Mouse (Mus musculus) MEL (cell line): ENCODE measurements around the gene Tlr4. TPM values are rescaled to one million over a fixed set of nuclear protein-coding genes. Genes with fewer than 3 reads are reported as not detected.

Experiments
- DNase-seq: peaks from one replicate; pipeline ENCODE4 v3.0.0; 2011; ENCODE audit warnings: low read depth, low spot score
- H3K27ac ChIP-seq: 2 replicates; pipeline ENCODE4 v1.5.1; 2012; ENCODE audit warnings: low read depth, mild to moderate bottlenecking, control low read depth, low read length, moderate library complexity; ENCODE audit not compliant: control insufficient read depth
- H3K27me3 ChIP-seq, 2 experiments: fragments of 150-350 bp in 1 of 2; sonication (generic) in 1 of 2; 2 replicates each; pipeline ENCODE4 v1.6.1; 2012; ENCODE audit warnings: low read length in 2 of 2, mild to moderate bottlenecking in 2 of 2, improper control_type of control experiment in 1 of 2, moderate library complexity in 1 of 2; ENCODE audit not compliant: insufficient read depth in 2 of 2, control insufficient read depth in 1 of 2
- H3K36me3 ChIP-seq, 2 experiments: 2 replicates each; pipeline ENCODE4 v1.6.1; 2012 to 2014; ENCODE audit warnings: low read length in 2 of 2, improper control_type of control experiment in 1 of 2, inconsistent platforms in 1 of 2, mild to moderate bottlenecking in 1 of 2; ENCODE audit not compliant: insufficient read depth in 2 of 2, control insufficient read depth in 1 of 2
- H3K4me1 ChIP-seq, 2 experiments: fragments of 150-350 bp in 1 of 2; sonication (generic) in 1 of 2; 2 replicates each; pipeline ENCODE4 v1.6.1; 2012; ENCODE audit warnings: low read length in 2 of 2, improper control_type of control experiment in 1 of 2, mild to moderate bottlenecking in 1 of 2; ENCODE audit not compliant: insufficient read depth in 2 of 2, control insufficient read depth in 1 of 2
- H3K4me3 ChIP-seq, 2 experiments: fragments of 150-350 bp in 1 of 2; sonication (generic) in 1 of 2; 2 replicates each; pipeline ENCODE4 v1.5.1; 2012; ENCODE audit warnings: low read depth in 2 of 2, low read length in 2 of 2, mild to moderate bottlenecking in 2 of 2, moderate library complexity in 2 of 2, control low read depth in 1 of 2, improper control_type of control experiment in 1 of 2; ENCODE audit not compliant: control insufficient read depth in 1 of 2, insufficient read depth in 1 of 2
- H3K79me2 ChIP-seq: 2 replicates; pipeline ENCODE4 v1.6.1; 2012; ENCODE audit warnings: mild to moderate bottlenecking, low read length, moderate library complexity; ENCODE audit not compliant: control insufficient read depth, poor library complexity, insufficient read depth
- H3K9ac ChIP-seq: 2 replicates; pipeline ENCODE4 v1.6.1; 2012; ENCODE audit warnings: low read depth, mild to moderate bottlenecking, control low read depth, low read length, moderate library complexity; ENCODE audit not compliant: control insufficient read depth, poor library complexity, severe bottlenecking
- H3K9me3 ChIP-seq: fragments of 150-350 bp; sonication (generic); replicated peaks from 2 replicates; pipeline ENCODE4 v1.6.1; 2012; ENCODE audit warnings: mild to moderate bottlenecking, low read length, improper control_type of control experiment, moderate library complexity; ENCODE audit not compliant: insufficient read depth
- CHD1 ChIP-seq: IDR thresholded peaks from 2 replicates; pipeline ENCODE4 v1.6.1; 2012; ENCODE audit warnings: low read depth, mild to moderate bottlenecking, inconsistent platforms, low read length, improper control_type of control experiment
- CHD2 ChIP-seq: IDR thresholded peaks from 2 replicates; pipeline ENCODE4 v1.6.1; 2011; ENCODE audit warnings: low read length, improper control_type of control experiment
- E2F4 ChIP-seq: IDR thresholded peaks from 2 replicates; pipeline ENCODE4 v1.6.1; 2011; ENCODE audit warnings: low read depth, low read length, improper control_type of control experiment, borderline replicate concordance
- ELF1 ChIP-seq: IDR thresholded peaks from 2 replicates; pipeline ENCODE4 v1.6.1; 2014; ENCODE audit warnings: low read depth, mild to moderate bottlenecking, inconsistent platforms, low read length, improper control_type of control experiment, moderate library complexity
- GABPA ChIP-seq: IDR thresholded peaks from 2 replicates; pipeline ENCODE4 v1.6.1; 2012; ENCODE audit warnings: low read depth, mild to moderate bottlenecking, inconsistent platforms, low read length, improper control_type of control experiment, moderate library complexity
- GATA1 ChIP-seq: IDR thresholded peaks from 2 replicates; pipeline ENCODE4 v1.6.1; 2011; ENCODE audit warnings: low read depth, low read length, improper control_type of control experiment
- JUND ChIP-seq: IDR thresholded peaks from 2 replicates; pipeline ENCODE4 v1.6.1; 2011; ENCODE audit warnings: low read depth, mild to moderate bottlenecking, improper control_type of control experiment, low read length
- MAFK ChIP-seq: IDR thresholded peaks from 2 replicates; pipeline ENCODE4 v1.6.1; 2011; ENCODE audit warnings: low read depth, mild to moderate bottlenecking, low read length, improper control_type of control experiment, borderline replicate concordance
- MAZ ChIP-seq: IDR thresholded peaks from 2 replicates; pipeline ENCODE4 v1.6.1; 2012; ENCODE audit warnings: low read depth, mild to moderate bottlenecking, inconsistent platforms, low read length, improper control_type of control experiment
- MEF2A ChIP-seq: IDR thresholded peaks from 2 replicates; pipeline ENCODE4 v1.6.1; 2014; ENCODE audit warnings: low read depth, mild to moderate bottlenecking, inconsistent platforms, low read length, improper control_type of control experiment; ENCODE audit not compliant: poor library complexity, insufficient replicate concordance, severe bottlenecking; ENCODE audit errors: extremely low read depth
- MXI1 ChIP-seq: IDR thresholded peaks from 2 replicates; pipeline ENCODE4 v1.6.1; 2011; ENCODE audit warnings: mild to moderate bottlenecking, low read depth, low read length, improper control_type of control experiment
- MYB ChIP-seq: IDR thresholded peaks from 2 replicates; pipeline ENCODE4 v1.6.1; 2011; ENCODE audit warnings: mild to moderate bottlenecking, low read depth, low read length, improper control_type of control experiment
- RAD21 ChIP-seq: IDR thresholded peaks from 2 replicates; pipeline ENCODE4 v1.6.1; 2011; ENCODE audit warnings: mild to moderate bottlenecking, low read depth, low read length, improper control_type of control experiment
- SIN3A ChIP-seq: IDR thresholded peaks from 2 replicates; pipeline ENCODE4 v1.6.1; 2012; ENCODE audit warnings: low read length, improper control_type of control experiment, inconsistent platforms
- UBTF ChIP-seq: IDR thresholded peaks from 2 replicates; pipeline ENCODE4 v1.6.1; 2012; ENCODE audit warnings: low read depth, mild to moderate bottlenecking, inconsistent platforms, low read length, improper control_type of control experiment, moderate library complexity, borderline replicate concordance; ENCODE audit not compliant: insufficient read depth
- USF1 ChIP-seq: IDR thresholded peaks from 2 replicates; pipeline ENCODE4 v1.6.1; 2014; ENCODE audit warnings: low read depth, mild to moderate bottlenecking, inconsistent platforms, low read length, improper control_type of control experiment, moderate library complexity
- ZMIZ1 ChIP-seq: IDR thresholded peaks from 2 replicates; pipeline ENCODE4 v1.6.1; 2012; ENCODE audit warnings: low read depth, mild to moderate bottlenecking, inconsistent platforms, low read length, improper control_type of control experiment, moderate library complexity
- ZNF384 ChIP-seq: IDR thresholded peaks from 2 replicates; pipeline ENCODE4 v1.6.1; 2012; ENCODE audit warnings: low read depth, mild to moderate bottlenecking, inconsistent platforms, low read length, improper control_type of control experiment
- polyA plus RNA-seq, 2 experiments: library from polyadenylated mRNA; stranded (reverse) in 1 of 2; unstranded in 1 of 2; fragments of >175 nt in 1 of 2; fragments of >200 nt in 1 of 2; gene quantifications; 2 replicates each; pipeline versions ENCODE4 v1.2.1 to v1.2.4; 2012; ENCODE audit warnings: low replicate concordance in 2 of 2, low read depth in 1 of 2; ENCODE audit not compliant: insufficient read length in 2 of 2, insufficient read depth in 1 of 2, missing spikeins in 1 of 2
- total RNA-seq: library from RNA; depleted of rRNA; stranded (reverse); fragments of 300-350 nt; gene quantifications from 2 replicates; pipeline ENCODE4 v1.2.3, GENCODE M21; 2012

The Tlr4 gene
- total and polyA plus RNA-seq, 3 experiments: not detected

- Histone ChIP-seq H3K27ac (no peak overlapping the region), H3K4me1 (no peaks in the 10 kb centered on the region), H3K79me2 (no peaks in the 10 kb centered on the region), H3K9ac (no peak overlapping the region), H3K36me3 (no peaks in the 10 kb centered on the region), H3K4me3 (no peak overlapping the region), H3K9me3 (no peaks in the 10 kb centered on the region), H3K27me3 (no peaks in the 10 kb centered on the region)
- DNase-seq: no peak
- TF ChIP-seq MAZ (no peak), ELF1 (no peak)
Measured at GRCm38 (mm10) chr4:66873342-66873741, 46.0 kb downstream of the Tlr4 start.

GRCm38 (mm10) chr4:66875751-66876150, 48.4 kb downstream of the Tlr4 start:
- H3K36me3 ChIP-seq: no peaks in the 10 kb centered on the region
- H3K9me3 ChIP-seq: no peaks in the 10 kb centered on the region
- TF ChIP-seq MYB (no peak), MEF2A (no peak), JUND (no peak), USF1 (no peak), SIN3A (no peak), RAD21 (no peak), ZNF384 (no peak), ZMIZ1 (no peak), MXI1 (no peak), UBTF (no peak), MAFK (no peak), E2F4 (no peak), CHD2 (no peak), GATA1 (no peak), CHD1 (no peak), GABPA (no peak), ELF1 (no peak)
- no peak overlapping the region for H3K4me3 ChIP-seq
- no peaks in the 10 kb centered on the region for H3K79me2 ChIP-seq
- no peak overlapping the region for H3K9ac ChIP-seq
- H3K4me1 ChIP-seq: no peaks in the 10 kb centered on the region
- H3K27me3 ChIP-seq: no peaks in the 10 kb centered on the region
- DNase-seq: no peak
- no peak overlapping the region for H3K27ac ChIP-seq
